Mouse (Mus musculus): Measurements from ENCODE around the gene Rtp3. TPM values are rescaled to one million over a fixed set of nuclear protein-coding genes. Genes with fewer than 3 reads are reported as not detected.

Rtp3 gene
- polyA plus RNA-seq, 1 experiment: 0.83 TPM

DNA sequence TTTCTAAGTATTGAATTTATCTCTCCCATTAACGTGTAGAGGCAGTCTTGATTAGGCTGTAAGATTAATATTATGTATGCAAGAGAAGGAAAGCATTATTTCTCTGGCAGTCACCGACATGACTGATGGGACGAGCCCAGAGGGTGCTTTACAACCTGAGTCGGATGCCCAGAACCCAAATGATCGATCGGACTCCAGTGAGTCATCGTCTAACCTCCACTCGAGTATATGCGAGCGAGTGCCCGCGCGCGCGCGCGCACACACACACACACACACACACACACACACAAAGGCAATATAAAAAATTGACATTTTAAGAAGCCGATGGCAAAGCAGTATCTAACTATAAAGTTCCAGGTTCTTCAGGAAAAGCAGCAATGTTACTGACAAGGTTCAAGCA lies 45.0 kb downstream of the Rtp3 start:
- DNase-seq (ENCODE audit: low spot score): no peak

DNA sequence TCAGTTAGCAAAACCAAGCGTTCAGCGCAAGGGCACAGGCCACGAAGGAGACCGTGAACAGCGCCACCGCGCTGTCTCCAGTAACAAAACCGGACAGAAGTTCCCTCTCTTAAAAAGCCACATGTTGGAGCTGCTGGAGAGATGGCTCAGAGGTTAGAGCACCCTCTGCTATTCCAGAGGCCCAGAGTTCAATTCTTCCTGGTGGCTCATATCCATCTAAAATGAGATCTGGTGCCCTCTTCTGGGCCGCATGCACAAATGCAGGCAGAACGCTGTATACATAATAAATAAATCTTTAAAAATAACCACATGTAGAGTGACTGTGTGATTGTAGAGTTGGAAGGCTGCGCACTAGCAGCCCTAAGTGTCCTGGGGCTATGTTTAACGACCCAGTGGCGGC lies 46.1 kb downstream of the Rtp3 start:
- no peak for DNase-seq (ENCODE audit: low spot score)

DNA sequence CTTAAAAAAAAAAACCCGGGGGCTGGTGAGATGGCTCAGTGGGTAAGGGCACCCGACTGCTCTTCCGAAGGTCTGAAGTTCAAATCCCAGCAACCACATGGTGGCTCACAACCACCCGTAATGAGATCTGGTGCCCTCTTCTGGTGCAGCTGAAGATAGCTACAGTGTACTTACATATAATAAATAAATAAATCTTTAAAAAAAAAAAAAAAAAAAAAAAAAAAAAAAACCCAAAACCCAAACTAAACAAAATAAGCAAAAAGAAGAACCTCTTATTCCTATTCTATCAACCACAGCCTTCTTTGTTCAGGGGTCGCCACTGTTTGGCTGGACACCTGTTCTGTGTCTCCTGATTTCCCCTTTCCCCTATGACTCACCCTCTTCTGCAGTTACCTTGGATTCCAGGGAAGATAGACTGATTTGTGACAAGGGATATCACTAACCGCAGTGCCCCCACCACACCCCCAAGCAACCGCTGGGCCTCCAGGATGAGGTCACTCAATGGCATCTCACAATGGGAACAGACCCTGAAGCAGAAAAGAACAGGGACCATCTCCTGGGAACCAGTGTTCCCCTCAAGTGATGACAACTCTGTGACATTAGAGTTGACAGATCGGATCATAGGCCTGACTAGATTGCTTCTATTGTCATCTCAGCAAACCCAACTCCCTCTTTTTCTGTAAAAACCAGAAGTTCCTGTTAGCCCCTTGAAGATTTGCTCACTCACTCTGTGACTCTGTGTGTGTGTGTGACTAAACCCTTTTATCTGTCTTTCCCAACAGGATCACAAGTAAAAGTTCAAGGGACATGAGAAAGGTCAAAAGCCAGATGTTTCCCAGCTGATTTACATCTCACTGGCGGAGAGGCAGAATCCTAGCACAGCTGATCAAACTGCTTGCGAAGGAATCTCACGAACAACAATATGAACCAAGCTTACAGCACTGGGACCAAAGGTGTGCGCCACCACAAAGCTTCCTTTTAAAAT lies 52.6 kb downstream of the Rtp3 start:
- DNase-seq (ENCODE audit: low spot score): no peak

DNA sequence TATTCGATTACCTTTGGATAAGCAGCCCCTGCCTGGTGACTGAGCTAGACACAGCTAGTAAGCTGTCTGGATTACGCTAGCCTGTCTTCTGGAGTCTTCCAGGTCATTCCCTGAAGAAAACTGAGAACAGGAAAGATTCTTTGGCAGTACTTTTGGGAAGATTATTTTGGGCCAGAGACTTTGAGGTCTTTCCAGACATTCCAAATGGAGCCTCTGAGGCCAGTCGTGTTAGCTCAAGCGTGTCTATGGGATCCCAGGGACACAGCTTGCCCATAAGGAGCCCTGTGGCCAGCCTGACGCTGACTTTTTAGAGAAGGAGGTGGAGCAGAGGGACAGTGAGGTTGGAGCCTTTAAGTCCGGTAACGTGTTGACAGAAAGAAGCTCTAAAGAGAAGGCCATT lies 54.4 kb downstream of the Rtp3 start:
- DNase-seq (ENCODE audit: low spot score): no peak

Other genes with a start within 250 kb of the Rtp3 start
- not detected in 2 replicates for gene Myl3, start 248.7 kb downstream of the Rtp3 start, polyA plus RNA-seq (2012; rRNA removed)
- gene Pth1r, start 243.4 kb downstream of the Rtp3 start, polyA plus RNA-seq (2012; rRNA removed): 20.4 and 23.0 TPM in 2 replicates
- not detected in 2 replicates for gene Prss42, start 192.4 kb downstream of the Rtp3 start, polyA plus RNA-seq (2012; rRNA removed)
- not detected in 2 replicates for gene Prss44, start 176.6 kb downstream of the Rtp3 start, polyA plus RNA-seq (2012; rRNA removed)
- gene Prss43, start 163.9 kb downstream of the Rtp3 start, polyA plus RNA-seq (2012; rRNA removed): not detected in 2 replicates
- gene Prss45, start 156.0 kb downstream of the Rtp3 start, polyA plus RNA-seq (2012; rRNA removed): not detected in 2 replicates
- not detected in 2 replicates for gene Prss46, start 146.1 kb downstream of the Rtp3 start, polyA plus RNA-seq (2012; rRNA removed)
- gene Prss50, start 132.6 kb downstream of the Rtp3 start, polyA plus RNA-seq (2012; rRNA removed): not detected in 2 replicates
- 55.6 and 65.7 TPM in 2 replicates for gene Als2cl, start 110.7 kb downstream of the Rtp3 start, polyA plus RNA-seq (2012; rRNA removed)
- gene Tmie, start 110.5 kb downstream of the Rtp3 start, polyA plus RNA-seq (2012; rRNA removed): 5.2 and 7.3 TPM in 2 replicates
- gene Fam240a, start 73.7 kb downstream of the Rtp3 start, polyA plus RNA-seq (2012; rRNA removed): not detected in 2 replicates
- not detected in 2 replicates for gene Tdgf1, start 44.4 kb downstream of the Rtp3 start, polyA plus RNA-seq (2012; rRNA removed)
- 0.06 TPM in 2 replicates for gene Lrrc2, start 39.0 kb downstream of the Rtp3 start, polyA plus RNA-seq (2012; rRNA removed)
- not detected in 2 replicates for gene Ltf, start 28.7 kb upstream of the Rtp3 start, polyA plus RNA-seq (2012; rRNA removed)
- 7.4 and 8.9 TPM in 2 replicates for gene Ccrl2, start 66.9 kb upstream of the Rtp3 start, polyA plus RNA-seq (2012; rRNA removed)
- 53.4 and 53.9 TPM in 2 replicates for gene Lrrfip2, start 127.0 kb upstream of the Rtp3 start, polyA plus RNA-seq (2012; rRNA removed)

Measured in urinary bladder, adult 2 months (tissue).